Mouse (Mus musculus): ENCODE measurements around the gene Mecom. TPM values are rescaled to one million over a fixed set of nuclear protein-coding genes. Genes with fewer than 3 reads are reported as not detected.
"Not testable (repeated sequence)": the region's sequence is repeated elsewhere in the genome, so short reads cannot be mapped to it uniquely, and the experiment has no call there.

Mecom gene
- 1 to 10 TPM; 2.4 to 3.1 TPM for total RNA-seq (2021)
- long read RNA-seq: 0 reads

DNA sequence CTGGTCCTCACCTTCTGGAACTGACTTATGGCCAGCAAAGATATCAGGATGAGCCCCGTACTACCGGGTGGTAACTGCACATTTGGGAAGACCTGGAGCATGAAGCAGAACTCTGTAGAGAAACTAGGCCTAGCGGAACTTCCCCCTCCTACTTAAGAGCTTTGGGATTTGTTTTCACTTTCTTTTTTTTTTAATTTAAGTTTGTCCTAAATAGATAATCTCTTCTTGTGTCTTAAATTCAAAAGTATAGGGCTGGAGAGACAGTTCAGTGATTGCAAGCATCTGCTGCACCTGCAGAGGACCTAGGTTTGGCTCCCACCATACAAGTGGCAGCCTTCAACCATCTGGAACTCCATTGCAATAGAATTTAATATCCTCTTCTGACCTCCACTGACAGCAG is at the start of gene Mecom:
Gene Mecom, minus strand, starts transcription at position 101 of the 400 bp plus-strand sequence.
- DNase-seq (ENCODE audit: low spot score in 2 of 2): no peak

DNA sequence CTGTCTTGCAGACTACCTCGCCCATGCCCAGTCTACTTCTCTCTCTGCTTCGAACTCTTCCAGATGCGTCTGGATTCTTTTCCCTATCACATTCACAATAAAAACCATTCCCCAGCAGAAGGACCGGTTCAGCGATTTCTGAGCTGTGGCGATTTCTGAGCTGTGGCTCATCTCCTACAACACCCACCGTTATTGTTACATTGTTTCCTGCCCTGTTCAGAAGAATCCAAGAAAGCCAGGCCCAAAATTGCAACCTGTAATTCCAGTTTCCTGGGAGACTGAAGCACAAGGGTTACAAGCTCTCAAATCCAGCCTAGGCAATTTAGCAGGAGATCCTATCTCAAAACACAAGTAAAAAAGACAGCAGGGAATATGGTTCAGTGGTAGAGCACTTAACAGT is 49.5 kb upstream of the Mecom start:
- no peak for DNase-seq (ENCODE audit: low spot score in 2 of 2)

DNA sequence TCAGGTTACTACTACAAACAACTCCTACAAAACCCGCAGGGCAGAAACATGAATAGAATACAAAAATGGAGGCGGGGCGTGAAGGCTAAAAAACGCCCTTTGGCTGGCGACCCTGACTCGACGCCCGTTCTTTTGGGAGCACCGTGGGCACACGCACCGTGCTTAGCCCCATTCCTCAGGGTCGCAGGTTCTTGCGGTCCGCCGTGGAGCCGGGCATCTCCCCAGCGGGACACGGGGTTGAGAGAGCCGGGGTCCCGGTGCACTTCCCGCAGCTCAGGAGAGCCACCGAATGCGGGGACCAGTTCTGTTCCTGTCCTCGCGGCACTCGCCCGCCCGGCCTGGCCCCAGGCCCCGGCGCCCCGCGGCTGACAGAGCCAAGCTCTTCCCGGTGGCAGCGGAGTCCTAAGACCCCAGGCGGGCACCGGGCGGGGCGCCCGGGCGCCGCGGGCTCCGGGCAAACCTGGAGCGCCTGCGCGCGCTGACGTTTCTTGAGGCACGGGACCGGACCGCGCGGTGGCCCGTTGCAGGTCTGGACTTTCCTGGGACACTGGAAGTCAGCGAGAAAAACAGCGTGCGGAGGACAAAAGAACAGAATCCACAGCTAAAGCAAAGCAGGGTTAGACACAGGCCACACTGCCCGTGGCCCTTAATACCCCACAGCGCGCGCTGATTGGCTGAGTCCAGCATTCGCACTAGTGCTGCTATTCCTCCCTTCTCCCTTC is 47.5 kb upstream of the Mecom start:
- DNase-seq (ENCODE audit: low spot score in 2 of 2): peak in 1 of 2 experiments; percentile 38

DNA sequence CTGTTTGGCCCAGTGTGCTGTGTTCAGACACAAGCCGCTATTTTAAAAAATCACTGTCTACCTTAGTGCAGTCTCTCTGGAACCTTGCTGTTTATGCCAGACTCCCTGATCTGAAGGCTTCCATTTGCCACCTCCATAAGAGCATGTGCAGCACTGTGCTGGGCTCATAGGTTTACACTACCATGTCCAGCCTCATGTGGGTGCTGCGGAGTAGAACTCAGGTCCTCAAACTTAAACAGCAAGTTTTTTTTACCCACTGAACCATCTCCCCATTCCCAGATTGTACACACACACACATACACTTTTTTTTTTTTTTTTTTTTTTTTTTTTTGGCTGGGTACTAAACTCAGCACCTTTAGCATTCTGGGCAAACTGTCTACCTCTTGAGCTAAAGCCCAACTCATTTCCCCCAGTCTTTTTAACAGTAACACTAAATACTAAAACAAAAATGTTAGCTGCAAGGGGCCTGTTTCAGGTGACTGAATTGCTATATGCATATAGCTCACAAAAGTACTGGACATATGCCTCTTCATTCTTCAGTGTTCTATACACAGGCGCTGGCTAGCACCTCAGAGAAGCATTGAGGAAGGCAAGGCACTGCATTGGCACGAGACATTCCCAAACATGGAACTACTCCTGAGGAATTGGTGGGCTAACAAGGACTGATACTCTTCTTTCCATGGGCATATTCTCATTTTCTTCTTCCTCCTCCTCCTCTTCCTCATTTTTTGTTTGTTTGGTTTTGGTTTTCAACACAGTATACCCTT is 46.1 kb upstream of the Mecom start:
- DNase-seq (ENCODE audit: low spot score in 2 of 2): no peak

DNA sequence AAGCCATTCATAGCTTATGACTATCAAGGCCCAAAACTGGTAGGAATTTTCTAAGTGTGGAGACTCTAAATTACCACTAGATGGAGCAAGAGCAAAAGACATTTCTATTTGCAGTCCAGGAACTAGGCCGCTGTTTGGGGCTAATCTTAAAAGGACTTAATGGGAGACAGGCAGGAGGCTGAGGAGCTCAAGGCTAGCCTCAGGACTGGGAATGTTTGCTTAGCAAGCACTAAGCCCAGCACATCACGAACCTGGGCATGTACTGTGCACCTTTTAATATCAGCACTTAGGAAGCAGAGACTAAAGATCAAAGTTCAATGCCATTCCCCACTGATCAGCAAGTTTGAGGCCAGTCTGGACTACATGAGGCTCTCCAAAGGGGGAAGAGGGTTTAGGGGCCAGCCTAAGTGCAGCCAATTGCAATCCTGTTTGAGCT is 44.6 kb upstream of the Mecom start:
- DNase-seq (ENCODE audit: low spot score in 2 of 2): peak in 1 of 2 experiments; percentile 37

DNA sequence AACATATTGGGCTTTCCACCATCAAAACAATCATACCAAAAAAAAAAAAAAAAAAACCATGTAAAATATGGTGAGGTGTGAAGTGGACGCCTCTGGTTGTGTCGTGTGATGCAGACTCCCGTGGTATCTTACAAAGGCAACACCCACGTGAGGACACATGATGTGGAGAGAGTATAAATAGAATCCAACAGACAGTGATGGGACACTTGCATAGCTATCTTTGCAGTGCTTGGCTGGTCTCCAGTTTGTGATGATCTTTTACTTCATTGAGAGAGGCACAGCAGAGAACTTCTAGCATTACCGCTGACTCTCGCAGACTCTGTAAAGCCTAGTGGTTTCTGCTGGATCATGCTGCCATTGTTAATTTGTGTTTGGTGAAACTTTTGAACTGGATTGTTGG is 41.1 kb upstream of the Mecom start:
- no peak for DNase-seq (ENCODE audit: low spot score in 2 of 2)

- DNase-seq (ENCODE audit: low spot score in 2 of 2): no peak
Measured at GRCm38 (mm10) chr3:30573549-30573948, 25.7 kb upstream of the Mecom start.

GRCm38 (mm10) chr3:30566333-30566732 is 18.5 kb upstream of the Mecom start:
- not testable (repeated sequence) for DNase-seq (ENCODE audit: low spot score in 2 of 2)

- no peak for DNase-seq (ENCODE audit: low spot score in 2 of 2)
Measured at GRCm38 (mm10) chr3:30560677-30561314, 13.0 kb upstream of the Mecom start.

DNA sequence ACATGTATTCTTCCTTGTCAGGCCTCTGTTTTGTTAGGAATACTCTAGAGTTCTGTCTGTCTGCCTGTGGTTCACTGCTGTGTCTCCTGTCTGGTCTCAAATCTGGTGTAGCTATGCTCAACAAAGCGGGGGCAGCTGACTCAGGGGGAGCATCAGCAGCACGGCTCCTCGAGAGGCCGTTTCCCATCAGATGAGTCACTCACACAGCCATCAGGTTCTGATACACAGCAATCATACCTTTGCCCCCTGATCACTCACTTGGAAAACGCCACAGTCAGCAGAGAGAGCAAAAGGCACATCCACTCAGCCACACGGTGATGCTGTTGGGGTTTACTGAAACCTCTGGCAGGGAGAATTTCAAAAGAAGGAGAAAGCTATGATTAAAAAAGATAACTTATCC is 5.9 kb upstream of the Mecom start:
- DNase-seq (ENCODE audit: low spot score in 2 of 2): no peak

DNA sequence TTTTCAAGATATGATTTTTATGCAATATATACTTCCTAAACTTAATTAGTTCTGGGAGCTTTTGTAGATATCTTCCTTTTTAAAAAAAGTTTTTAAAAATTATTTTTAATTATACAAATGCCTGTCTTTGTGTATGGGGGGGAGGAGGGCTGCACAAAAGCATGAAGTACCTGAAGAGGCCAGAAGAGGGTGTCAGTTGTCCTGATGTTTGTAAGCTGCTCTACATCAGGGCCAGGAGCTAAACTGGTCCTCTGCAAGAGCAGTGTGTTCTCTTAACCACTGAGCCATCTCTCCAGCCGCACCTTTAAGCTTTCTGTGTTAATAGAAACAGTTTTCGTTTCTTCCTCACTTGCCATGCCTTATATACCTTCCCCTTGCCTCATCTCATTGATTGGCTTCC is 2.4 kb upstream of the Mecom start:
- DNase-seq (ENCODE audit: low spot score in 2 of 2): no peak

GRCm38 (mm10) chr3:30548928-30549327 is 1.1 kb upstream of the Mecom start:
- no peak for DNase-seq (ENCODE audit: low spot score in 2 of 2)

DNA sequence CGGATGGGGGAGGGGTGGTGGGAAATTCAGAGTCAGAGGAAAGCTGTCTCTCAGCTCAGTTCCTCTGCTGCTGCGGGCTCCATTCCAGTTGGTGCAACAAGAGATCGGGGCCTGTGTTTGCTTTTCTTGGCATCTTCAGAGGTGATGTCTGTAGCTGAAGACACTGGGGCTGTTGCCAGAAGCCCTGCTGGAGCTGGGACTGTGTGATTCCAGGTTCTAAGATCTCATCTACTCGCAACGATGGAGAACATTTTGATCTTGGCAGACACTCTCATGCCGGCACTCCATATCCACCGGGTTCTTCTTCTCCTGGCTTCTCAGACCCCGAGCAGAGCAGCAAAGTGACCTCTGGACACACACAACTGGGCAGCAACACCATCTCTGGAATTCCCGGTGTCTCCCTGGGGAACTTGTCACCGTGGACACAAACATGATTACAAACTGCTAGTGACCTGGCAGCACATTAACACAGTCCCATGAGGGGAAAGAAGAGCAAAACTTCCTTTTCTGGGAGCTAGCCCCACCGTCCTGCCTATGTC is 908 bp downstream of the Mecom start:
- DNase-seq (ENCODE audit: low spot score in 2 of 2): peak in 1 of 2 experiments; percentile 12

GRCm38 (mm10) chr3:30546366-30546765 is 1.4 kb downstream of the Mecom start:
- DNase-seq (ENCODE audit: low spot score in 2 of 2): no peak

DNA sequence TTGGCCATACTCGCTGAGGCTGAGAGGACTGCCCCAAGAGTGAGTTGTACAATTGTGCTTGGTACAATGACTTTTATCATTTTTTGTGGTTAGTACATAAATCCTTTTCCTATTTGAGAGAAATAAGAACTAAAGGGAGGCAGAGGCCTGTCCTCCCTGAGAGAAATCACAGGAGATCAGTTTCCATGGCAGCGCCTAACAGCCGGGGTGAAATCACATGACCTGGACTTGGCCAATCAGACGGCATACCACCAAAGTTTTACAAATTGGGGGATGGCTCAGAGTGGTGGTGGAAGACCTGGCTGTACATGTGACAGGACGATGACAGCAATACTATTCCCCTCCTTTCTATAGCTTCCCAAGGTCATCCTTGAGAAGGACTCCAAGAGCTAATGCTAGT is 2.6 kb downstream of the Mecom start:
- DNase-seq (ENCODE audit: low spot score in 2 of 2): no peak

DNA sequence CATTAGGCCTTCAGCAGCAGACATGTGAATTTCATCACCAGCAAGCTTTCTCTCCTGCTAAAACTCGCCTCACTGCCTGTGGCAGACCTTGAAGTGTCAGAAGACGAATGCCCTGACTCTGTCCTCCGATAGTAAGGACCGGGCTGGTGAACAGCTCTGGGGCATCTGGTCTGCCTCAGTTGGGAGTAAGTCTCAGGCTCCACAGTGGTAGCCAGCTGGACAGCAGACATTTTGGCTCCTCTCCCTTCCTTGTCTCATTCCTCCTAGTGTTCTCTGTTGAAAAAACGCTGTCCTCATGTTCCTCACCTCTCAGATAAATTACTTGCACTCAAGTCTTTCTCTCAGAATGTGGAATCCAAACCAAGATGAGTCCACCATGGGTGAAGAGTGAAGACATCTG is 3.5 kb downstream of the Mecom start:
- no peak for DNase-seq (ENCODE audit: low spot score in 2 of 2)

- no peak for DNase-seq (ENCODE audit: low spot score in 2 of 2)
Measured at GRCm38 (mm10) chr3:30535821-30536220, 12.0 kb downstream of the Mecom start.

GRCm38 (mm10) chr3:30520751-30521150 is 27.1 kb downstream of the Mecom start:
- not testable (repeated sequence) for DNase-seq (ENCODE audit: low spot score in 2 of 2)

DNA sequence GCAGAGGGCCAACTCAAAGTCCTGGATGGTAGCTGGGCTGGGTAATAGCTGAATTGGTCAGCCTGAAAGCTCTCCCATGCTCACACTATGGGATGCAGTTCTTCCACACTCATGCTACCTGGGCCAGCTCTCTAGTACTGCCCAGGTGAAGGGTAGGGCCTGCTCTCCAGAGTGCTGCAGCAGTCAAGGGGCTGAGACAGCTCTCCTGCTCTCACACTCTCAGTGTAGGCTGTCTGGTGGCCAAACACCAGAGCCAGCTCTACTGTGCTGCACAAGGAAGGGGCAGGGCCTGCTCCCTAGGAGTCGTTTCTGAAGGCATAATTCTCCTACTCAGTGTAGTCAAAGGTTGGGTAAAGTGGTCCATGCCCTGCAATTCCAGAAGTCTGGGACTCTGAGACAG is 28.4 kb downstream of the Mecom start:
- no peak for DNase-seq (ENCODE audit: low spot score in 2 of 2)

DNA sequence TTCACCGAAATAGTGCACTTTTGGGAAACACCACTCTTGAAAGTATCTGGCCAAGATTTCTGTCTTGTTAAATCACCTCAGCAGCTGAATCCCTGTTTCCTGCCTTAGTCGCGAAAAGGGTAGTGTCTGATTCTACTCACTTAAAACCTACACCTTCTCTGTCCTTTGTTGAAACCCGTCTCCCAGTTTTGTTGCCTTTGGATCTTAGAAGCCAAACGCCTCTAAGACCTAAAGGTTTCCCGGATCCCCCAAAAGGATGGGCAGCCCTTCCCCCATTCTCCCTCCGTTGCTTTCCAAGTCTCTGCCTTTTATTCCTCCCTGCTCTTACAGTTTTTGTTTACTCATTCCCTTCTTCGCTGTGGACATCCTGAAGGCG is 32.0 kb downstream of the Mecom start:
- no peak for DNase-seq (ENCODE audit: low spot score in 2 of 2)

DNA sequence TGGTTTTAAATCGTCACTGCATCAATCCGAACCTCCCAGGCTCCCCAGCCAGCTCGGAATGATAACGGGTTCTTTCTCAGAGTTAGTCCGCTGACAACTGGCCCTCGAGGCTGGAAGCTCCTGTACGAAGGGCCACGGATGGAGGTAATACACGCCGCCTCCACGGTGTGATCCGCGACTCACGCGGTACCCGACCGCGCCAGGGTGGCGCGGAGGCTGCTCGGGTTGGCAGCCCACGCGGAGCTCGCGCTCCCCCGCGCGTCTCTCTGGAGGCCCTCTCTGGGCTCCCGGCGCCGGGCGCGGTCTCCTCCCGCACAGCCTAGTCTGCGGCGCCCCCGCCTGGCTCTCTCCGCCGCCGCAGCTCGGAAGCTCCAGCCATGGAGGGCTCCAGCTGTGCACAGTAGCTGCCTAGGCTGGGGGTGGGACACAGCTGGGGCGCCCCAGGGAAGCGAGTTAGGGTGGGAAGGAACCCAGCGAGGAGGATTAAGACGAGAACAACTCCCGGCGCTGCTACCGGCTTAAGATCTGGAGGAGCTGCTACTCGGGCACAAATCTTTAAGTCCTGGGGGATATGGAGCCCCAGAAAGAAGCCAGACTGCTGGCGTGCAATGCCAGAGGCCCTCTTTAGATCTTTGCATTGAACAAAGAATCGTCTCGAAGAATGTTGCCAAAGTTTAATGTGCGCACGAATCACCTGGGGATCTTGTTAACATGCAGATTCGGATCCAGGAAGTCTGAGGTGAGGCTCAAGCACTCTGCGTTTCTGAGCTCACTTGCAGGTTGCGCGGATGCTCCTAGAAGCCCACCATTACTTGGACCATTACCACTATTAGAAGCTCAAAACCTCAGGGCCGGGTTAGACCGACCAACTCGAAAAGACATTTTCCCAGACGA is 32.7 kb downstream of the Mecom start:
- DNase-seq (ENCODE audit: low spot score in 2 of 2): no peak

Measured in layer of hippocampus, adult 18-20 months (tissue).